In genomic region chr15:78587050-78587994, GRCm38 (mm10) we compare ENCODE assay signal across 8 mouse cellular contexts. TPM values are rescaled to one million over a fixed set of nuclear protein-coding genes. Genes with fewer than 3 reads are reported as not detected.
DNase-seq lines count a peak whose midpoint lies in the region; ATAC-seq and TF ChIP-seq lines count a peak whose summit lies in the region.

No protein-coding gene starts in this region.

- no peak overlapping the region for H3K4me2 ChIP-seq in heart, embryonic 16.5 days (ENCODE audit: low read depth, low read length)
- no peak overlapping the region for H3K4me2 ChIP-seq in liver, embryonic 12.5 days
- H3K4me2 ChIP-seq in stomach, embryonic 15.5 days: no peak overlapping the region

- TF ChIP-seq CTCF in C2C12 (IDR thresholded peaks at IDR 0.05; ENCODE audit: control insufficient read depth, insufficient read depth, insufficient read length): peak; percentile 90
- peak; percentile 98 for TF ChIP-seq CTCF in brain, embryonic 14.5 days (IDR thresholded peaks at IDR 0.05; ENCODE audit: borderline replicate concordance, extremely low read depth, insufficient read depth, insufficient read length)

- 0 out of 2 replicates have a peak, but pooled peaks have one; percentile 43 for ATAC-seq in heart, embryonic 16.5 days (replicated peaks; ENCODE audit: extremely low read depth, insufficient read depth, low FRiP score)
- ATAC-seq in liver, embryonic 12.5 days: peak; percentile 54; the same call in 1 of the 2 replicates
- peak; percentile 61 for ATAC-seq in stomach, embryonic 15.5 days (ENCODE audit: insufficient read depth, low FRiP score, low read depth)

- no peaks in the 10 kb centered on the region for H3K79me3 ChIP-seq in C2C12 (ENCODE audit: low read depth)

- H3K4me1 ChIP-seq in forebrain, embryonic 10.5 days: peaks cover 13% of the 10 kb centered on the region; the same call in 1 of the 2 replicates
- H3K4me1 ChIP-seq in heart, embryonic 16.5 days (ENCODE audit: control insufficient read depth, insufficient read depth, low read length): no peaks in the 10 kb centered on the region
- peaks cover 19% of the 10 kb centered on the region for H3K4me1 ChIP-seq in liver, embryonic 12.5 days
- 0 out of 2 replicates have a peak, but pooled peaks cover 3% of the 10 kb centered on the region for H3K4me1 ChIP-seq in stomach, embryonic 15.5 days

- H3K36me3 ChIP-seq in C2C12 (ENCODE audit: control insufficient read depth, insufficient read depth): no peaks in the 10 kb centered on the region
- H3K36me3 ChIP-seq in forebrain, embryonic 10.5 days (replicated peaks): no peaks in the 10 kb centered on the region
- no peaks in the 10 kb centered on the region for H3K36me3 ChIP-seq in heart, embryonic 16.5 days (ENCODE audit: control insufficient read depth, insufficient read depth)
- no peaks in the 10 kb centered on the region for H3K36me3 ChIP-seq in liver, embryonic 12.5 days
- H3K36me3 ChIP-seq in stomach, embryonic 15.5 days: no peaks in the 10 kb centered on the region

- peaks cover 9% of the 10 kb centered on the region; the same call in 1 of the 2 replicates for H3K9me3 ChIP-seq in forebrain, embryonic 10.5 days
- H3K9me3 ChIP-seq in heart, embryonic 16.5 days (replicated peaks; ENCODE audit: control insufficient read depth, low read length): peaks cover 4% of the 10 kb centered on the region; the same call in 1 of the 2 replicates
- no peaks in the 10 kb centered on the region for H3K9me3 ChIP-seq in liver, embryonic 12.5 days (replicated peaks)
- no peaks in the 10 kb centered on the region for H3K9me3 ChIP-seq in stomach, embryonic 15.5 days

- 54% methylated on average over 18 of the region's 18 CpGs for WGBS in forebrain, embryonic 10.5 days
- 57% methylated on average over 18 of the region's 18 CpGs for WGBS in heart, embryonic 16.5 days
- 50% methylated on average over 18 of the region's 18 CpGs for WGBS in liver, embryonic 12.5 days (ENCODE audit: insufficient replicate concordance)
- 49% methylated on average over 18 of the region's 18 CpGs for WGBS in stomach, embryonic 15.5 days

- TF ChIP-seq POLR2A in brain, embryonic 14.5 days (IDR thresholded peaks at IDR 0.05; ENCODE audit: borderline replicate concordance, extremely low read depth, insufficient read depth, insufficient read length, poor library complexity, severe bottlenecking): no peak

- no peak overlapping the region for H3K9ac ChIP-seq in heart, embryonic 16.5 days (ENCODE audit: low read length)
- no peak overlapping the region for H3K9ac ChIP-seq in liver, embryonic 12.5 days
- no peak overlapping the region for H3K9ac ChIP-seq in stomach, embryonic 15.5 days

- DNase-seq in brain, embryonic 14.5 days (ENCODE audit: low read depth): peak; percentile 90
- peak; percentile 75 for DNase-seq in forebrain, embryonic 10.5 days (ENCODE audit: extremely low spot score, low spot score)
- DNase-seq in kidney, postnatal 14 days: peak; percentile 87
- peak; percentile 85 for DNase-seq in neural tube, embryonic 10.5 days (ENCODE audit: extremely low spot score, low spot score)

- H3K79me2 ChIP-seq in C2C12 (ENCODE audit: control insufficient read depth, insufficient read depth): no peaks in the 10 kb centered on the region

- peak overlapping the region; percentile 49 for H3K27ac ChIP-seq in forebrain, embryonic 10.5 days
- no peak overlapping the region for H3K27ac ChIP-seq in heart, embryonic 16.5 days (ENCODE audit: low read length)
- H3K27ac ChIP-seq in liver, embryonic 12.5 days: no peak overlapping the region
- H3K27ac ChIP-seq in stomach, embryonic 15.5 days: no peak overlapping the region

- H3K27me3 ChIP-seq in C2C12 (ENCODE audit: control insufficient read depth, insufficient read depth, insufficient read length): peaks cover 15% of the 10 kb centered on the region
- H3K27me3 ChIP-seq in forebrain, embryonic 10.5 days (ENCODE audit: poor library complexity, severe bottlenecking): no peaks in the 10 kb centered on the region; the same call in 1 of the 2 replicates
- no peaks in the 10 kb centered on the region for H3K27me3 ChIP-seq in heart, embryonic 16.5 days (ENCODE audit: control insufficient read depth, insufficient read depth, low read length)
- H3K27me3 ChIP-seq in liver, embryonic 12.5 days (replicated peaks): 0 out of 2 replicates have a peak, but pooled peaks cover 4% of the 10 kb centered on the region
- H3K27me3 ChIP-seq in stomach, embryonic 15.5 days (replicated peaks): no peaks in the 10 kb centered on the region

- H3K4me3 ChIP-seq in C2C12 (ENCODE audit: insufficient read depth, poor library complexity, severe bottlenecking): no peak overlapping the region
- H3K4me3 ChIP-seq in forebrain, embryonic 10.5 days: no peak overlapping the region
- H3K4me3 ChIP-seq in heart, embryonic 16.5 days (ENCODE audit: low read length): no peak overlapping the region
- no peak overlapping the region for H3K4me3 ChIP-seq in liver, embryonic 12.5 days
- H3K4me3 ChIP-seq in stomach, embryonic 15.5 days (replicated peaks): no peak overlapping the region

- H3ac ChIP-seq in C2C12 (ENCODE audit: control insufficient read depth, insufficient read length, low read depth): no peak overlapping the region

TF ChIP-seq in C2C12, 6 proteins besides CTCF, POLR2A, EP300 and RAD21:
- TF ChIP-seq MAX (IDR thresholded peaks at IDR 0.05) (no peak), FOSL1 (IDR thresholded peaks at IDR 0.05; ENCODE audit: insufficient read depth, low read length, poor library complexity, severe bottlenecking) (no peak), MYOD1 (IDR thresholded peaks at IDR 0.05; ENCODE audit: control insufficient read depth, insufficient read length, low read depth) (no peak), USF1 (IDR thresholded peaks at IDR 0.05; ENCODE audit: low read depth) (no peak), MYOG (IDR thresholded peaks at IDR 0.05; ENCODE audit: control insufficient read depth, extremely low read depth, insufficient read length) (no peak), CEBPB (IDR thresholded peaks at IDR 0.05; ENCODE audit: low read depth) (no peak)

RNA-seq across cellular contexts. Expression of gene Cyth4, which starts 9.5 kb away (rescaled TPM):
- polyA plus RNA-seq in C2C12 (2012; fragmentation: generic; extraction: Trizol): 0.21 TPM
- polyA plus RNA-seq in brain, embryonic 14.5 days (2012; rRNA removed): 4.0 and 4.8 TPM in 2 replicates
- polyA plus RNA-seq in forebrain, embryonic 10.5 days (2016; fragmentation: Nextera tagmentation; extraction: Ambion mirVana): 4.5 TPM in 2 replicates
- polyA plus RNA-seq in heart, embryonic 16.5 days (2015; fragmentation: Nextera tagmentation; extraction: Ambion mirVana): 7.0 and 9.6 TPM in 2 replicates
- 15.2 and 15.3 TPM in 2 replicates for polyA plus RNA-seq in liver, embryonic 12.5 days (2016; fragmentation: Nextera tagmentation; extraction: Ambion mirVana)
- 10.7 and 11.0 TPM in 2 replicates for polyA plus RNA-seq in stomach, embryonic 15.5 days (2015; fragmentation: Nextera tagmentation; extraction: Ambion mirVana)

RNA-seq across cellular contexts. Expression of gene Rac2, which starts 14.7 kb away (rescaled TPM):
- not detected for polyA plus RNA-seq in C2C12 (2012; fragmentation: generic; extraction: Trizol)
- polyA plus RNA-seq in brain, embryonic 14.5 days (2012; rRNA removed): 5.5 and 9.0 TPM in 2 replicates
- polyA plus RNA-seq in forebrain, embryonic 10.5 days (2016; fragmentation: Nextera tagmentation; extraction: Ambion mirVana): 3.1 and 6.1 TPM in 2 replicates
- 38.2 and 88.5 TPM in 2 replicates for polyA plus RNA-seq in heart, embryonic 16.5 days (2015; fragmentation: Nextera tagmentation; extraction: Ambion mirVana)
- polyA plus RNA-seq in liver, embryonic 12.5 days (2016; fragmentation: Nextera tagmentation; extraction: Ambion mirVana): 87.7 and 90.9 TPM in 2 replicates
- polyA plus RNA-seq in stomach, embryonic 15.5 days (2015; fragmentation: Nextera tagmentation; extraction: Ambion mirVana): 26.5 and 36.5 TPM in 2 replicates

RNA-seq across cellular contexts. Expression of gene Sstr3, which starts 42.8 kb away (rescaled TPM):
- not detected for polyA plus RNA-seq in C2C12 (2012; fragmentation: generic; extraction: Trizol)
- polyA plus RNA-seq in brain, embryonic 14.5 days (2012; rRNA removed): 1.5 TPM in 2 replicates
- polyA plus RNA-seq in forebrain, embryonic 10.5 days (2016; fragmentation: Nextera tagmentation; extraction: Ambion mirVana): 0.09 TPM in 1 of 2 replicates, not detected in the other
- 0.09 TPM in 1 of 2 replicates, not detected in the other for polyA plus RNA-seq in heart, embryonic 16.5 days (2015; fragmentation: Nextera tagmentation; extraction: Ambion mirVana)
- 0.02 TPM in 1 of 2 replicates, not detected in the other for polyA plus RNA-seq in liver, embryonic 12.5 days (2016; fragmentation: Nextera tagmentation; extraction: Ambion mirVana)
- 0.18 and 0.44 TPM in 2 replicates for polyA plus RNA-seq in stomach, embryonic 15.5 days (2015; fragmentation: Nextera tagmentation; extraction: Ambion mirVana)

RNA-seq across cellular contexts. Expression of gene C1qtnf6, which starts 56.1 kb away (rescaled TPM):
- polyA plus RNA-seq in C2C12 (2012; fragmentation: generic; extraction: Trizol): 17.5 TPM
- polyA plus RNA-seq in brain, embryonic 14.5 days (2012; rRNA removed): 13.5 and 16.3 TPM in 2 replicates
- polyA plus RNA-seq in forebrain, embryonic 10.5 days (2016; fragmentation: Nextera tagmentation; extraction: Ambion mirVana): 8.4 and 8.8 TPM in 2 replicates
- polyA plus RNA-seq in heart, embryonic 16.5 days (2015; fragmentation: Nextera tagmentation; extraction: Ambion mirVana): 33.1 and 33.5 TPM in 2 replicates
- polyA plus RNA-seq in liver, embryonic 12.5 days (2016; fragmentation: Nextera tagmentation; extraction: Ambion mirVana): 5.2 and 5.6 TPM in 2 replicates
- 23.9 and 25.0 TPM in 2 replicates for polyA plus RNA-seq in stomach, embryonic 15.5 days (2015; fragmentation: Nextera tagmentation; extraction: Ambion mirVana)
